Mouse (Mus musculus) ES-CJ7 (cell line): ENCODE results near the gene Slc26a1.
"Not testable (repeated sequence)": the region's sequence is repeated elsewhere in the genome, so short reads cannot be mapped to it uniquely, and the experiment has no call there.

Experiments
- DNase-seq: peaks from one replicate; pipeline ENCODE4 v3.0.0; 2011; ENCODE audit warnings: low read depth, low spot score

Gene Slc26a1

GRCm38 (mm10) chr5:108655891-108656650 lies 19.3 kb downstream of the Slc26a1 start:
- DNase-seq, result no peak

GRCm38 (mm10) chr5:108655381-108655780 lies 20.0 kb downstream of the Slc26a1 start:
- DNase-seq, result no peak

- no peak for DNase-seq
These were observed 20.9 kb downstream of the Slc26a1 start for GRCm38 (mm10) chr5:108654444-108654990.

- no peak for DNase-seq
These were observed 22.0 kb downstream of the Slc26a1 start for GRCm38 (mm10) chr5:108653341-108653740.

GRCm38 (mm10) chr5:108651823-108652222 lies 23.5 kb downstream of the Slc26a1 start:
- peak; percentile 65 for DNase-seq

GRCm38 (mm10) chr5:108651136-108651720 lies 24.1 kb downstream of the Slc26a1 start:
- no peak for DNase-seq

- DNase-seq, result no peak
These were observed 25.0 kb downstream of the Slc26a1 start for GRCm38 (mm10) chr5:108650341-108650740.

- DNase-seq, result no peak
These were observed 26.3 kb downstream of the Slc26a1 start for GRCm38 (mm10) chr5:108648937-108649576.

- no peak for DNase-seq
These were observed 27.4 kb downstream of the Slc26a1 start for GRCm38 (mm10) chr5:108647820-108648465.

- no peak for DNase-seq
These were observed 28.1 kb downstream of the Slc26a1 start for GRCm38 (mm10) chr5:108647311-108647710.

- DNase-seq, result no peak
These were observed 29.1 kb downstream of the Slc26a1 start for GRCm38 (mm10) chr5:108646343-108646660.

GRCm38 (mm10) chr5:108645651-108646342 lies 29.6 kb downstream of the Slc26a1 start:
- DNase-seq, result no peak

- no peak for DNase-seq
These were observed 31.7 kb downstream of the Slc26a1 start for GRCm38 (mm10) chr5:108643674-108644073.

GRCm38 (mm10) chr5:108636172-108636571 lies 39.2 kb downstream of the Slc26a1 start:
- DNase-seq, result no peak

- DNase-seq, result not testable (repeated sequence)
These were observed 41.3 kb downstream of the Slc26a1 start for GRCm38 (mm10) chr5:108634088-108634487.

GRCm38 (mm10) chr5:108633676-108634075 lies 41.7 kb downstream of the Slc26a1 start:
- DNase-seq, result no peak

GRCm38 (mm10) chr5:108629634-108630483 lies 45.5 kb downstream of the Slc26a1 start, which contains the start of the genes Gak and Tmem175:
Gene Gak, minus strand, starts transcription at chr5:108629755.
Gene Tmem175, plus strand, starts transcription at chr5:108629770.
- DNase-seq, result peak; percentile 96

GRCm38 (mm10) chr5:108628891-108629633 lies 46.3 kb downstream of the Slc26a1 start:
- DNase-seq, result peak; percentile 30

- no peak for DNase-seq
These were observed 49.2 kb downstream of the Slc26a1 start for GRCm38 (mm10) chr5:108626050-108626660.
